Mouse (Mus musculus) intestine, postnatal 0 days (tissue): Measurements from ENCODE around the gene Ccdc148. TPM values are rescaled to one million over a fixed set of nuclear protein-coding genes. Genes with fewer than 3 reads are reported as not detected.

Experiments
- ATAC-seq: fragments of 200-750 bp; cut with Nextera tagmentation; 2 replicates; pipeline ENCODE4 v1.8.0; 2017; ENCODE audit warnings: mild to moderate bottlenecking, moderate TSS enrichment, moderate library complexity
- H3K27ac ChIP-seq: fragments of 300-500 bp; sonication (generic); 2 replicates; pipeline ENCODE4 v1.5.1; 2014; ENCODE audit warnings: mild to moderate bottlenecking, low read depth, low read length, moderate library complexity
- H3K27me3 ChIP-seq: fragments of 300-500 bp; sonication (generic); replicated peaks from 2 replicates; pipeline ENCODE4 v1.6.1; 2014; ENCODE audit warnings: low read length, mixed read lengths; ENCODE audit not compliant: control insufficient read depth, insufficient read depth
- H3K36me3 ChIP-seq: fragments of 300-500 bp; sonication (generic); 2 replicates; pipeline ENCODE4 v1.6.1; 2014; ENCODE audit warnings: mild to moderate bottlenecking, moderate library complexity; ENCODE audit not compliant: control insufficient read depth, insufficient read depth
- H3K4me1 ChIP-seq: fragments of 300-500 bp; sonication (generic); replicated peaks from 2 replicates; pipeline ENCODE4 v1.6.1; 2014; ENCODE audit warnings: antibody characterized with exemption, low read length, mixed read lengths; ENCODE audit not compliant: control insufficient read depth, insufficient read depth
- H3K4me2 ChIP-seq: fragments of 300-500 bp; sonication (generic); replicated peaks from 2 replicates; pipeline ENCODE4 v1.6.1; 2014; ENCODE audit warnings: low read depth, mild to moderate bottlenecking, moderate library complexity
- H3K4me3 ChIP-seq: fragments of 300-500 bp; sonication (generic); 2 replicates; pipeline ENCODE4 v1.5.1; 2014; ENCODE audit warnings: low read depth, low read length
- H3K9ac ChIP-seq: fragments of 300-500 bp; sonication (generic); 2 replicates; pipeline ENCODE4 v1.6.1; 2014; ENCODE audit warnings: mild to moderate bottlenecking, low read depth, low read length
- H3K9me3 ChIP-seq: fragments of 300-500 bp; sonication (generic); 2 replicates; pipeline ENCODE4 v1.6.1; 2016; ENCODE audit warnings: mixed run types; ENCODE audit not compliant: control insufficient read depth
- CTCF ChIP-seq: sonication (generic); IDR thresholded peaks from 2 replicates; pipeline ENCODE4 v1.5.1; 2016; ENCODE audit warnings: low read depth, mild to moderate bottlenecking, control low read depth, antibody characterized with exemption, moderate library complexity
- WGBS: fragments of 180-500 bp; shearing (Covaris S2); extraction: QIAGEN DNeasy Blood & Tissue Kit; methylation state at CpG from one replicate; pipeline ENCODE4 v1.1.7; 2014; 5-methylcytosine and 5-hydroxymethylcytosine counted together
- polyA plus RNA-seq: library from polyadenylated mRNA; unstranded; fragments of >200 nt; fragmentation: Nextera tagmentation; extraction: Ambion mirVana; gene quantifications from 2 replicates; pipeline ENCODE4 v1.2.1, GENCODE M21; 2015

The Ccdc148 gene
- polyA plus RNA-seq, 1 experiment from 2014 or later, result 0.81 TPM

GRCm38 (mm10) chr2:59155428-59155827, 5.1 kb downstream of the Ccdc148 start:
- no peak overlapping the region for H3K27ac ChIP-seq
- no peak overlapping the region for H3K9ac ChIP-seq
- H3K4me2 ChIP-seq, result no peak overlapping the region
- peaks cover 4% of the 10 kb centered on the region; the same call in 1 of the 2 replicates for H3K4me1 ChIP-seq
- no peaks in the 10 kb centered on the region for H3K9me3 ChIP-seq
- H3K36me3 ChIP-seq, result no peaks in the 10 kb centered on the region
- ATAC-seq, result no peak
- TF ChIP-seq CTCF, result no peak
- H3K27me3 ChIP-seq, result no peaks in the 10 kb centered on the region
- no peak overlapping the region for H3K4me3 ChIP-seq

DNA sequence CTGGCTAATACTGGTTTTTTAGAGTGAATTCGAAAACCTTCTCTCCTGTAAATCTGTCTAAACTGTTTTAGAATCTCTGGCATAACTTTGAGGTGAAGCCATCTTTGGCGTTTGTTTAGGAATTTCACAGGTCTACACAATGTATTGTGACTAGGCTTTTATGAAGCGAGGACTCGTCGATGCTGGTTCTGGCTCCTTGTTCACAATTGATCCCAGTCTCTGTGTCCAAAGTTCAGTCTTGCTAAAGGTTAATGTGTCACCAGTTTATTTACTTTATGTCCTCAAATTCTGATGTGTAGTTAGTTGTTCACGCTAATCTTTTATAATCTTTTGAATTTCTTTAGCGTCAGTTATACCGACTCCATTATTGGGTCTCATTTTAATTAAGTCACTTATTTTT, 29.4 kb downstream of the Ccdc148 start:
- WGBS, result 46% methylated on average over 8 of the region's 8 CpGs
- H3K9ac ChIP-seq, result no peak overlapping the region
- H3K4me2 ChIP-seq, result no peak overlapping the region
- no peak for TF ChIP-seq CTCF
- no peak for ATAC-seq
- no peak overlapping the region for H3K4me3 ChIP-seq
- H3K36me3 ChIP-seq, result no peaks in the 10 kb centered on the region
- H3K4me1 ChIP-seq, result peaks cover 2% of the 10 kb centered on the region; the same call in 1 of the 2 replicates
- H3K9me3 ChIP-seq, result no peaks in the 10 kb centered on the region
- no peaks in the 10 kb centered on the region for H3K27me3 ChIP-seq
- H3K27ac ChIP-seq, result no peak overlapping the region

DNA sequence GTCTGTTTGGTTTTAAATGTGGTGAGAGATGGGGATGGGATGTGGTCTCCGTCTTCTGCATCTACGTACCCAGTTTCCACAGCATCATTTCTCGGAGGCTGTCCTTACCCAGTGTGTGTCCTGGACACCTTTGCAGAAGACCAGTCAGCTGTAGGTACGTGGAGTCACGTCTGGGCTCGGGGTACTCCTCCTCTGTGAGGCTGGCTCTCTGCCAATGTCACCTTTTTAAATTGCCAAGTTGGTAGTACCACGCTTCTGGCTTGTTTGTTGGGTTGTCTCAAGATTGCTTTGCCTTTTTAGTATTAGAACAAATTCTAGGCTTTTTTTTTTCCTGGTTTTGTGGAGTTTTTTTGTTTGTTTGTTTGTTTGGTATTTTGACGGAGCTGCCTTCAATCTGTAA, 30.7 kb downstream of the Ccdc148 start:
- no peaks in the 10 kb centered on the region for H3K27me3 ChIP-seq

GRCm38 (mm10) chr2:59129023-59129422, 31.5 kb downstream of the Ccdc148 start:
- no peaks in the 10 kb centered on the region for H3K9me3 ChIP-seq
- 69% methylated on average over 7 of the region's 7 CpGs for WGBS
- H3K27me3 ChIP-seq, result no peaks in the 10 kb centered on the region
- no peak overlapping the region for H3K4me3 ChIP-seq
- peaks cover 2% of the 10 kb centered on the region; the same call in 1 of the 2 replicates for H3K4me1 ChIP-seq
- no peak for ATAC-seq
- no peak for TF ChIP-seq CTCF
- H3K9ac ChIP-seq, result no peak overlapping the region
- H3K36me3 ChIP-seq, result no peaks in the 10 kb centered on the region
- H3K27ac ChIP-seq, result no peak overlapping the region
- H3K4me2 ChIP-seq, result no peak overlapping the region

More for the DNA sequence above, 30.7 kb downstream of the Ccdc148 start:
- Histone ChIP-seq H3K27ac (no peak overlapping the region), H3K36me3 (no peaks in the 10 kb centered on the region), H3K4me2 (no peak overlapping the region), H3K9me3 (no peaks in the 10 kb centered on the region), H3K4me3 (no peak overlapping the region), H3K9ac (no peak overlapping the region), H3K4me1 (peaks cover 2% of the 10 kb centered on the region; the same call in 1 of the 2 replicates)
- WGBS, result 73% methylated on average over 8 of the region's 8 CpGs
- ATAC-seq, result no peak
- TF ChIP-seq CTCF, result no peak

DNA sequence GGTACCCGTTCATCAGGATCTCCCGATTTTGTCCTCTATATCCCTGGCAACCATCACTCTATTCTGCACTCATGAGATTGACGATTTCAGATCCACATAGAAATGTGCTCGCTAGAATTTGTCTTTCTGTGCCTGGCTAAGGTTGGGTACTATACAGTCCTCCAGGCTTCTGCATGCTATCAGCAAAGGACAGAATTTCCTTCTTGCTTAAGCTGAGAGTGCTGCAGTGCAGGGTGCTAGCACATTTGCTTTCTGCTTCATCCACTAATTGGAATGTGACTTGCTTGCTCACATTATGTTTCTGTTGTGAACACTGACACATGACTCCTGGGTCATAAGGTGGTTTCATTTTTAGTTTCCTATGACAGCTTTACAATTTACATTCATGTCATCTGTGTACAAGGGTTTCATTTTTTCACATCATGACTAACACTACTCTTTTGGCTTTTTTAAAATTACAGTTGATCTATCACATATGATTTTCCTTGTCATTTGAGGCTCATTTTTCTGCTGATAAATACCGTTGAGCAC, 104.8 kb downstream of the Ccdc148 start:
- H3K9ac ChIP-seq, result no peak overlapping the region
- no peak overlapping the region for H3K27ac ChIP-seq
- no peak for ATAC-seq
- H3K9me3 ChIP-seq, result no peaks in the 10 kb centered on the region
- H3K4me2 ChIP-seq, result no peak overlapping the region
- H3K4me1 ChIP-seq, result no peaks in the 10 kb centered on the region
- H3K36me3 ChIP-seq, result no peaks in the 10 kb centered on the region
- no peak overlapping the region for H3K4me3 ChIP-seq
- H3K27me3 ChIP-seq, result no peaks in the 10 kb centered on the region
- TF ChIP-seq CTCF, result no peak
- 75% methylated on average over 5 of the region's 5 CpGs for WGBS

DNA sequence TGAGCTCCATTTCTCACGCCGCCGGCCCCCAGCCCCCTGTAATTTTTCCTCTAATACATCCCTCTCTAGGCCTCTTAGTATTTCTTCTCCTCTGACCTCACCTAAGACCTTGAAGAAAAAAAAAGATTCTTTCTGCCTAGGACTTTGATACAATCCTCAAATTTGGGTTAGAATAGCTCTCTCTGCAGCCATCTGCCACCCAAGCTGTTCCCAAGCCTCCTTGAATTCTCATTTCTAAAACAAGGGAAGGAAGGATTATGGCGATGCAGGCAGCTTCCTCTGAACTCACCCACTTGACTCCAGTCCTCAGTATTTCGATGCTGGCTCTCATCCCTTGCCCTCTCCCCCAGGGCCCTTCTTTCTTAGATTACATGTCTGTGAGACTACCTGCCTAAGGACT, 106.1 kb downstream of the Ccdc148 start:
- ATAC-seq, result no peak
- 75% methylated on average over 5 of the region's 5 CpGs for WGBS

GRCm38 (mm10) chr2:59053461-59054039, 106.9 kb downstream of the Ccdc148 start:
- Histone ChIP-seq H3K4me2 (no peak overlapping the region), H3K27ac (no peak overlapping the region), H3K27me3 (no peaks in the 10 kb centered on the region), H3K9ac (no peak overlapping the region), H3K4me3 (no peak overlapping the region), H3K9me3 (no peaks in the 10 kb centered on the region), H3K36me3 (no peaks in the 10 kb centered on the region), H3K4me1 (no peaks in the 10 kb centered on the region)
- WGBS, result 67% methylated on average over 7 of the region's 7 CpGs
- ATAC-seq, result no peak
- no peak for TF ChIP-seq CTCF

More for the DNA sequence above, 106.1 kb downstream of the Ccdc148 start:
- H3K27me3 ChIP-seq, result no peaks in the 10 kb centered on the region
- no peak for TF ChIP-seq CTCF
- no peaks in the 10 kb centered on the region for H3K9me3 ChIP-seq
- H3K4me1 ChIP-seq, result no peaks in the 10 kb centered on the region
- H3K4me3 ChIP-seq, result no peak overlapping the region
- H3K9ac ChIP-seq, result no peak overlapping the region
- H3K36me3 ChIP-seq, result no peaks in the 10 kb centered on the region
- no peak overlapping the region for H3K4me2 ChIP-seq
- no peak overlapping the region for H3K27ac ChIP-seq
